Mouse (Mus musculus) frontal cortex, postnatal 14 days (tissue): Measurements from ENCODE around the gene Sh3bgr.

Source experiments
- DNase-seq, 2 experiments: peaks; one replicate each; pipeline ENCODE4 v3.0.0; 2022; ENCODE audit warnings: low spot score in 2 of 2

Gene Sh3bgr

DNA sequence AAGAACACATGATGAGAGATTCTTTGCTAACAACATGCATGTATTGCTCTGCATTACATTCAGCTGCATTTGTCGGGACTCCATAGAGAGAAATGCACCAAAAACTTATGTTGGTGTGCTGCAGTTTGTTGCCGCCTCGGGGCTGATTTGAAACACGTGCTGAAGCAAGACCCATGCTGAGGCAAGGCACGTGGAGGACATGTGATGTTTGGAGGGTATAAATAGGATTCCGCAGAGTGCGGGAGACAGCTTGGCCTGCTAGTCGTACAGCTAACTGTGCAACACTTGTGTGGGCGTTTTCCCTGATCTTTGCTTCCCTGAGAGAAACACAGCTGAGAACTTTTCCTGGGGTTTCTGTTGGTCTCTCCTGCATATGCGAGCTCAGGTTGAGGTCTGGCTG lies 9.5 kb downstream of the Sh3bgr start:
- DNase-seq: no peak

DNA sequence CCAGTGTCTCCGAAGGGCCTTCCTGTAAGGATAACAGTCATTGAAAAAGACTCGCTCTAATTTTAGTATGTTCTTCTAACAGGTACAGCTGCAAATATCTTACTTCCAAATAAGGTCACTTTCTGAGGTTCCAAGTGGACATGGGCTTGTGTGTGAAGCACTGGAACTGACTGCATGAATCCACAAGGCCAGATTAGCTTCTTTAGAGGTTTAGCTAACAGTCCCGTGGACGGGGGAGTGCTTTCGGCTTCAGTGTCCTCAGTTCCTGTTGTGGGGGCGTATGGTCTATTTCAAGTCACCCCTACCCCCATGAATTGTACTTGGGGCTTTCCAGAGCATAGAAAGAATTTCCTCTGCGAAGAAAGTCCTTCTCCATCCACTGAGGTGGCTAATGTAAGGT lies 10.6 kb downstream of the Sh3bgr start:
- DNase-seq: no peak

DNA sequence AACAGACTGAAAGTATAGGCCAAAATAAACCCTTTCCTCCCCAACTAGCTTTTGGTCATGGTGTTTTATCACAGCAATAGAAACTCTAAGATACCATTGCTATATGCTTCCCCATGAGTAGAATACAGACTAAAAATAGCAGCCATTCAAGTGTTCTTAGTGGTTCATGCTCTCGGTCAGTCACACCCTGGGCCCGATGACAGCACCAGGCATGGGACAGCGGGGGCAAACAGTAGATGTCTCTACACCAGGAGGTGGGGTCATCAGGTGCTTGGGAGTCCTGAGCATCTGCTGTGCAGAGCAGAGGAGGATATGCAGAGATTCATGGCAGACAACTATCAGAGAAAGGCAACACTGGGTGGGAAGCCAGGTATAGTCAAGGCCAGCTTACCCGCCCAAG lies 12.8 kb downstream of the Sh3bgr start:
- DNase-seq: no peak

DNA sequence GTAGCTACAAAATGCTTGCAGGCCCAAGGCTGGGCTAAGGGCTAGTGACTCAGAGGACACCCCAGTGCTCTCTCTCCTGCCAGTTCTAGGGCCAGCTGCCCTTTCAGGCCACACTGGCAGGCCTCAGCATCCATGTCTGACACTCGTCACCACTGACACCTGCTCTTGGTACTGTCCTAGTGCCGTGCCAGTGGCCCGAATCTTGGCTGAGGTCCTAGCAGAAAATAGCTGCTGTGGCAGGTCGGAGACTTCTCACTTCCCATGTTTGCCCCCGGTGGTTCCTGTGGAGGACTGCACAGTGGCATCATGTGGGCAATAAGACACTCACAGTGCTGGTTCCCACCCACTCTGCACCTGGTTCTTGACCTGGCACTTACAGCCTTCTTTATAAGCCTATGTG lies 21.2 kb downstream of the Sh3bgr start:
- no peak for DNase-seq

DNA sequence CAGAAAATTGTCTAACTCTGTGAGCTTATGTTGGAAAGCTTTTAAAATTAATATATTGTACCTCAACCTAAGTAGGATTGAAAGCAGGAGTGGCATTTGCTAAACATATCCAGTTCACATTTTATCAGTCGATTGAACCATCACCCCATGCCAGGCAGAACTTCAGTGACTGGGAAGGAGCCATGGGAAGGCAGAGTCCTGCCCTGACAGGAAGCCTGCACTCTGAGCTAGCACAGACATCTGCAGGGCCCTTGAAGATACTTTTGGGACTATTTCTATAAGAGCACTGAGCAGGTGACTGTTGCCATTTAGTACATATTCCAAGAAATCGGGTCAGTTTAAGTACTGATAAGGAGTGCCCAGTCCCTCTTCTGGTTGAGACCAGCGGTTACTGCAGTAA lies 21.7 kb downstream of the Sh3bgr start:
- no peak for DNase-seq

DNA sequence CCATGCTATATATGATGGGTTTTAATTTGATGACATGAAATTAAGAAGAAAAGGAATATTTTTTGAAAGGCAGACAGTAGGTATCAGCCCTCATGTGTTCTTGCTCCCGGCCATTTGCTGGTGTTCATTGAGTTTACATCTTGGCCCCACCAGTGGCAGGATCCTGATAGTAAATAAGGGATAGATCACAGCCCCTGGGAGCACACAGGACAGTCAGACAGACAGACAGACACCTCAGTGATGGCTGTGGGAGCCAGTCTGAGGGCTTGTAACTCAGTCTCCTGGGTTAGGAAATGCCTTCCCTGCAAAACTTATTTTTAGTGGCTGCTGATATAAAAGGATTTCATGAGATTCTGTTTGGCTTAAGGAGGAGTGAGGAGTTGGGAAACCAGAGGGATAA lies 22.2 kb downstream of the Sh3bgr start:
- DNase-seq: no peak

DNA sequence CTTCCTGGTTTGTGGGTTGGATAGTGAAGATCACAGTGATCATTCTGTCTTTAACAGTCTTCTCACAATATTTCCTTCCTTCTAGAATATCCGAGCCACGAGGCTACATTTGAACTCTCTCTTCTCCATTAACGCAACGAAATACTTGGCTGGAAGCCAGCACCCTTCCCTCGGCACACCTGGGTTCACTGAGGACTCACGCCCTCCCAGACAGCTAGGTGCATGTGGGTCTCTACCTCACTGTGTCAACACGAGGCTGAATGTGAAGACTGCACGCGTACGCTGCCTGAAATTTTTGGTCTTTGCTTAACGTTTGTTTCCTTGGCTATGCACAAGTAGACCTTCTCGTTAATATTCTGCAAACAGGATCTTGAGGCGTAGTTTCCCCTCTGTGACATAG lies 28.2 kb downstream of the Sh3bgr start:
- no peak for DNase-seq

DNA sequence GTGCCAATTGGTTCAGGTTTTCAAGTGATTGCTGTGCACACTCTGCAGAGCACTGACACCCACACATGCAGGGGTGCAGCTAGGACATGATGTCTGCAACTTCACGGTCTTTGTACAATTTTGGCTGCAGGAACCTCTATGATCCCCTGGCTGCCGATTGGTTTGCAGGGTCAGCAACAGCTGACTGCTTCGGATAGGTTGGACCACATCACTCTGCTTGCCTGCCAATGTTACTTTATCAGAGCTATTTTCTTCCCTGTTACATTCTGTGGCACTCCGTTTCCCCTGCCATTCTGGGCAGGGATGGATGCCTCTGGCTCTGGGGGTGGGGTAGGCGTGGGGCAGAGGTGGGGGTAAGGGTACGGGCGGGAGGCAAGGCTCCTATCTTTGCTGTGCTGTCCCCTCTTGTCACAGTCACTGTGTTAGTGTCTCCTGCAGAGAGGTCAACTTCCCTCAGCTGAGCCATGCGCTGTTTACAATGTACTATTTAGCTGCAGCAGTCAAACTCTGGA lies 28.9 kb downstream of the Sh3bgr start:
- DNase-seq: no peak

DNA sequence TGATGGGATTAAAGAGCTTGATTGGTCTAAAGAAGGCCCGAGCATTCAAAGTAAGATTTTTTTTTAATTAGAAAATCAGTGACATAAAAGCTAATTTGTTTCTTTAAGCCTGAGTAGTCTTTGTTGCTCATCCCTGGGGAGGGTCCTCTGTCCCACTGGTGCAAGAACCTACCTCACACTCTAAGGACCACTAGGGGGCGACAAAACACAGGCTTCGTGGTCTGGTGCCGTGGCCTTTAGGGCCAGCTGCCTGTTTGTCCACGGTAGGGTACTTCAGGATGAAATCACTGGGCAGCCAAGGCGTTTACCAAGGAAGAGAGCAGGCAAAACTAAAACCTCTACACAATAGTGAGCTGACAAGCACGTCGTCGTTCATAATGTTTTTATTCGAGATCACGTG lies 30.2 kb downstream of the Sh3bgr start:
- DNase-seq: peak in 1 of 2 experiments; percentile 58

DNA sequence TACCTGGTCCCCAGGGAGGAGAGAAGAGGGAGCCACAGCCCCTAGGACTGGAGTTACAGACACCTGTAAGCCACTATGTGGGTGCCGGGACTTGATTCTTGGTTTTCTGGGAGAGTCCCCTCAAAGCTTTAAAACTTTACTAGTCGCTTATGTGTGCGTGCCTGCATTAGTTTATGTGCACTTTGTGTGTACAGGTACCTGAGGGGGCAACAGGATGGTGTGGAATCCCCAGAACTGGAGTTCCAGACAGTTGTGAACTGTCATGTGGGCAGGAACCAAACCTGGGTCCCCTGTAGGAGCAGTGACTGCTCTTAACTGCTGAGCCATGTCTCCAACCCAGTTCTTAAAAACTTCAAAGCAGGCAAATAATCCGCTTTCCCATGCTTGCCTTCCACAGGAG lies 31.0 kb downstream of the Sh3bgr start:
- no peak for DNase-seq

DNA sequence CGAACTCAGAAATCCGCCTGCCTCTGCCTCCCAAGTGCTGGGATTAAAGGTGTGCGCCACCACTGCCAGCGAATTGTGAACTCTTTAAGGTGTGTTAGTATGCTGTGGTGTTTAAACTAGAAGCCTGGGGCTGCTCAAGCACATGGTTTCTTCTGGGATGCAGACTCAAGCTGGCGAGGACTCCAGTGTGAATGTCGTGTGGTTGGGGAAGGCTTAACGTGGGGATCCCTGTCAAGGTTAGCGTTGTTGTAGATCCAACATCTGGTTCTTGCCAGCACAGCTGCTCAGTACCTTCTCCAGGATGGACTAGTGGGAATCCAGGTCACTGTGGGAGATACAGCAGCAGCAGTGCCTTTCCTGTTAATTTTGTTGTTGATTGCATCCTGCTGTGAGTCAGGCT lies 31.7 kb downstream of the Sh3bgr start:
- DNase-seq: no peak

DNA sequence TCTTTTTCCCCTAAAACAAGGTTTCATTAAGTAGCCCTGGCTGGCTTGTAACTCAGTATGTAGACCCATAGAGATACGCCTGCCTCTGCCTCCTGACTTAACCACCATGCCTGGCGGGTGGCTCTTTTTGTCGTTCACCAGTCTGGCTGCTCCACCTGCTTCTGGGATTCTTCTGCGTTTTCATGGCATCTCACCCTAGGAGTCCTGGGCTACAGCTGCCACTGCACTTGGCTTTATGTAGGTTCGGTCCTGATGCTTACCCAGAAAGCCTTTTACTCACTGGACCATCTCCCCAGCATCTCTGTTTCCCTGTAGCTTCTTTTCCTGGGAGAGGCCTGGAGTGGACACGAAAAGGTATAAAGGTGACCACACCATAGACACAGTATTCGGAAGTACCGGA lies 33.7 kb downstream of the Sh3bgr start:
- no peak for DNase-seq

DNA sequence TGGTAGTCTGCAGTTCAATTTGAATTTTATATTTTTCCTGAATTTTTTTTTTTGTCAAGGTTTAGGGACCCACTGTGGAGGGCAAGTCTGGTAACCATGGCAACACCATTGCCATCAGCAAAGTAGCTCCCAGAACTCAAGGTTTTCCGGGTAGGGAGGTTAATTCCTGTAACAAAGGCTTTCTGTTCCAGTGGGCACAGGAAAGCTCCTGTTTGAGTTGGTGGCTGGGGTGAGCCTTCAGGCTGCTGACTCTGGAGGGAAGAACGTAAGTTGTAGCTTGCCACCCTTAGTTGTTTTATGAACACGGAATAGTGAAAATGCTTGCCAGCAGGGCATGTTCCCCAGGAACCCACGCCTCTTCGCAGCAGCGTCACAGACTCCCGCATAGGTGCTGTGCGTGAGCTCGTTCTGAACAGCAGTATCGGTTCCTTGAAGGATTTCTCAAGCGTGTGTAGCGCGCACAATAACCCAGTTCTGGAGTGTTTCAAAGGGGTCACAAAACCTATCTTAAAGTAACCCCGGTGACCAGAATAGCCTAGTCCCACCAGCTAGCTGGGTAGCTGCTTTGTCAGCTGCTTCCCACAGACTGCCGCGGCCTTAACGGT lies 35.2 kb downstream of the Sh3bgr start, which contains the start of gene B3galt5:
Gene B3galt5, plus strand, starts transcription at position 436 of the 605 bp plus-strand sequence.
- DNase-seq: no peak

DNA sequence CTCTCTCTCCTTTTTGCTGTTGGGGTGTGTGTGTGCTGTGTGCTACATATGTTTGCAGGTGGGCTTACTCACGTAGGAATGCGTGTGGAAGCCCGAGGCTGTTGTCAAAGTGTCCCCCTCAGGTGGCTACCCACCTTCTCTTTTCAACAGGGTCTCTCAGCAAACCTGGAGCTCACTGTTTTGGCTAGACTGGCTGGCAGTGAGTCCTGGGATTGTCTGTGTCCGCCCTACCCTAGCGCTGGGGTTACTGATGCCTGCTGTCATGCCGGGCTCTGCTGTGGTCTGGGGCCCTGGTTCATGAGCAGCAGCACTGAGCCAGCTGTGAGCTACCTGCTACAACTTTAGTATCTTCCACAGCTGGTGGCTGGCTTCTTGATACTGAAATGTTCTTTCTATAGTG lies 44.2 kb downstream of the Sh3bgr start:
- DNase-seq: no peak

DNA sequence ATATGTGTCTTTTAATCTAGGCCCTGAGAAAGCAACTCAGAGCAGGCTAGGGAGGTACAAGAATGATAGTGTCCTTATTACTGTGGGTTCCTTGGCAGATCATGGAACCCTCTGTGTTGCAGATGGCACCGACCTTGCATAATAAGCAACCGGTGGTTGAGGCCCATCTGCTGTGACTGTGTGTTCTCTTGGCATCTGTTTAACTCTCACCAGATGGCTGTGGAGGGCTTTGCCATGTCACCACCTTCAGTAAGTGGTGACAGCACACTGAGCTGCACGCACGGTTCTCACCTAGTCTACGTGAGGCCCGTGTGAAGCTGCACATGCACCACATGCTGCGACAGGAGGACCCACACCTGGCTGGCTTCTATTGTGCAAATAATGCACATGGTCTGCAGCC lies 49.4 kb downstream of the Sh3bgr start:
- no peak for DNase-seq

DNA sequence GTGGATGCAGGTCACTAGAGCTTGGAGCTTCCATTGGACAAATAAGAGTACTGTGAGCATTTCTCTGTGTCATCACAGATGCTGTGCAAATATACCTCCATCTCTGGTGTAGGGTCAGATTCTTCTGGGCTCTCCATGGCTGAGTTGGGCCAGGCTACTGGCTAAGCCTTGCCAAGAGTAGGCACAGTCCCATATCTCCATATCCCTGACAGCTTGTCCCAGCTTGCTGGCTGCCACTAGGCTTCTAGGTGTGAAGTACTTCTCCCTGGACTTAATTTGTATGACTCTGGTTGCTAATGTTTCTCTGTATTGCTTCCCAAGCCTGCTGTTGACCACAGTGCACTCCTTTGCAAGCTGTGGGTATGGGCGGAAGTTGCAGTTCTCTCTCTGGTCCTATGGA lies 51.9 kb downstream of the Sh3bgr start:
- no peak for DNase-seq

DNA sequence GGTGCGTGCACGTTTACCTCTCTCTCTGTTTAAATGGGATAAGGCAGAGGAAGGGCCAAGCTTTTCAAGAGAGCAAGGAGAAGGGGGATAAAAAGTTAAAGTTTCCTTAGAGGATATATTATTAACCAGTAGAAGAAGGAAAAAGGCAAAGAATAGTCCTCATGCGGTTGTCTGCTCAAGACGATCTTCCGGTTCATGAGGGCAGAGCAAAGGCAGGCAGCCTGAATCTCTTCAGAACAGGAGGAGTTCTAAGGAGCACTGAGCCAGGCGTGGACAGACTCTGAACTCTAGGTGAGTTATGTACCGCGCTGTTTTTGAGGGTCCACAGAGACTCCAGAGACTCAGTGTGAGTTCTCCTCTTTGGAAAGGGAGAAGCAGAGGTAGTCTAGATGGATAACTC lies 58.2 kb downstream of the Sh3bgr start:
- no peak for DNase-seq

DNA sequence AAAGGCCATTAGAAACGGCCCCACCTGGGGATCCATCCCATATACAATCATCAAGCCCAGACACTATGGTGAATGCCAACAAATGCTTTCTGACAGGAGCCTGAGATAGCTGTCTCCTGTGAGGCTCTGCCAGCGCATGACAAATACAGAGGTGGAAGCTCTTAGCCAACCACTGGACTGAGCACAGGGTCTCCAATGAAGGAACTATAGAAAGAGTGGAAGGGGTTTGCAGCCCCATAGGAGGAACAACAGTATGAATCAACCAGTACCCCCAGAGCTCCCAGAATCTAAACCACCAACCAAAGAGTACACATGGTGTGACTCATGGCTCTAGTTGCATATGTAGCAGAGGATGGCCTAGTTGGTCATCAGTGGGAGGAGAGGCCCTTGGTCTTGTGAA lies 71.5 kb downstream of the Sh3bgr start:
- DNase-seq: no peak

DNA sequence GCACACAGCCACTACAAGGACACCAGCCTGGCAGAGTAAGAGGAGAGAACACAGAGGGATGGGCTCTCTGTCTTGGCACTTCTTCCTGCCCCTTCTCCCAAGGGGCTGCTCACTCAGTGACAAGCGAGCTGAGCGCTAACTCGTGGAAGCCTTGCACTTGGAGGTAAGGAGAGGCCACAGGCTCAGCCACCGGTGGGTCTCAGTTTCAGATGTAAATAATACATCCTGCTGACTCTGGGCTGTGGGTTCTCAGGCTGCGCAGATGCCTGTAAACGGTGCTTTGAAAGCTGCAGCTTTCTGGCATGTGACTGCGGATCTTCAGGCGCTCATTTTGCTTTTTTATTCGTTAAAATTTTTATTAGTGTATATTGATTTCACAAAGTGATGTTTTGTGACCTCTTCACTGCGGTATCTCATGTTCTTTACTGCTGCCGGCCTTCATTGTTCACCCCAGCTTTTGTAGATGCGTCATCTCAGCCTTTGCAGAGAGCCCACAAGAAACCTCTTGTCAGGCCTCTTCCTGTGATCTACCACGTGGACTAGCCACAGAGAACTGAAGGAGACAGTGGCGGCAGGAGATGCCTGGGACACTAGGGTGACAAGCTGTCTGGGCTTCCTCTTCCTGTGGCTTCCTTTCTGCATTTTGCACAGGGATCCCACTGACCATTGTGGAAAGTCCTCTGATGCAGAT lies 72.8 kb downstream of the Sh3bgr start:
- no peak for DNase-seq

DNA sequence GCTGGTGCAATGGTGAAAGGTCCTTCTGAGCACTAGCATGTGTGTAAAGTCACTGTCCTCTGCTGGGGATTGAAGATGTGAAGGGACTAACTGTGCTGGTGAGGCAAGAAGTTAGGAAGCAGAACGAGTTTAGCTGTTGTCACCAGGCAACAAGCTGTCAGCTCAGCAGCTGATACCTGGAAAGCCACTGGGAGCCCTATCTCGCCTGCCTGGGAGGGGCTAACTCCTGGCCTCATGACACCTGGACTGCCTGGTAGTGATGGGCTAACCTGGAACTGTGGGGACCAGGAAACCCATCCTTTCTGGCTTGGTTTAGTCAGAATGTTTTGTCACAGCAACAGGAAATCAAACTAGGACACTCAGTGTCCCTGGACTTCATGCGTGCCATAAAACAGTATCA lies 76.3 kb downstream of the Sh3bgr start:
- no peak for DNase-seq
